In the genomic region with DNA sequence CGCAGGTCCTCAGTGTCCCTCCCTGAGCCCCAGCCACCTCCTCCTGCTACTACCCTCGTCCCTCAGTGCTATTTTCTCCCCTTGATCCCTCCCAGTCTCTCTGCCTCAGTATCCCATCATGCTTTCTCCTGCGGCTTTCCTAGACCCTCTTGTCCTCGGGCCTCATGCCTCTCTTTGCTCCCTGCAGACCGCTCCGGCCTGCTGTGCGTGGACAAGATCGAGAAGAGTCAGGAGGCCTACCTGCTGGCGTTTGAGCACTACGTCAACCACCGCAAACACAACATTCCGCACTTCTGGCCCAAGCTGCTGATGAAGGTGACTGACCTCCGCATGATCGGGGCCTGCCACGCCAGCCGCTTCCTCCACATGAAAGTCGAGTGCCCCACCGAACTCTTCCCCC, we compare ENCODE assay signal across 17 mouse cellular contexts. TPM values are rescaled to one million over a fixed set of nuclear protein-coding genes. Genes with fewer than 3 reads are reported as not detected.
A peak's percentile ranks its signal among the peaks of the same experiment; 100 is the strongest.
DNase-seq lines count a peak whose midpoint lies in the region; ATAC-seq and TF ChIP-seq lines count a peak whose summit lies in the region.
"Had no signal": no experiment of that assay in that cellular context is flagged by ENCODE, and none has a peak within 500 bp of the region (broad histone marks: within the 10 kb centered on the region; RNA-seq: fewer than 3 reads in every experiment).

No protein-coding gene starts in this region.

- 76% methylated on average over 18 of the region's 18 CpGs for WGBS in heart, embryonic 15.5 days
- WGBS in lung, embryonic 15.5 days: 68% methylated on average over 18 of the region's 18 CpGs
- WGBS in lung, adult 2 months: 78% methylated on average over 18 of the region's 18 CpGs
- 79% methylated on average over 18 of the region's 18 CpGs for WGBS in stomach, embryonic 16.5 days

- ATAC-seq in heart, embryonic 15.5 days (replicated peaks; ENCODE audit: insufficient number of reproducible peaks, insufficient read depth, low FRiP score, low read depth): no peak
- no peak for ATAC-seq in lung, embryonic 15.5 days (ENCODE audit: borderline replicate concordance, extremely low read depth, low FRiP score, low TSS enrichment)
- ATAC-seq in stomach, embryonic 16.5 days (ENCODE audit: insufficient read depth, low FRiP score): no peak
- ATAC-seq: forebrain, embryonic 15.5 days had no signal

- TF ChIP-seq POLR2A in lung, adult 2 months (IDR thresholded peaks at IDR 0.05; ENCODE audit: borderline replicate concordance, extremely low read depth, low read depth, low read length): no peak

- no peak overlapping the region for H3K4me3 ChIP-seq in heart, embryonic 15.5 days
- H3K4me3 ChIP-seq in lung, embryonic 15.5 days: no peak overlapping the region
- no peak overlapping the region for H3K4me3 ChIP-seq in lung, adult 2 months (replicated peaks; ENCODE audit: extremely low read depth, low read depth, low read length)
- H3K4me3 ChIP-seq in stomach, embryonic 16.5 days (replicated peaks; ENCODE audit: low read length): no peak overlapping the region
- H3K4me3 ChIP-seq: forebrain, embryonic 15.5 days; limb, embryonic 12.5 days; midbrain, embryonic 10.5 days had no signal

- no peak overlapping the region for H3K4me2 ChIP-seq in heart, embryonic 15.5 days
- no peak overlapping the region for H3K4me2 ChIP-seq in lung, embryonic 15.5 days
- no peak overlapping the region for H3K4me2 ChIP-seq in stomach, embryonic 16.5 days (ENCODE audit: low read depth, low read length)
- H3K4me2 ChIP-seq: forebrain, embryonic 15.5 days; limb, embryonic 12.5 days had no signal

- peak overlapping the region; percentile 16; the same call in 1 of the 2 replicates for H3K27ac ChIP-seq in heart, embryonic 15.5 days
- peak overlapping the region; percentile 77; the same call in 1 of the 2 replicates for H3K27ac ChIP-seq in lung, embryonic 15.5 days
- H3K27ac ChIP-seq in stomach, embryonic 16.5 days (ENCODE audit: low read length): peak overlapping the region; percentile 82; the same call in 1 of the 2 replicates
- H3K27ac ChIP-seq: limb, embryonic 12.5 days; midbrain, embryonic 10.5 days had no signal

- H3K27me3 ChIP-seq in heart, embryonic 15.5 days: no peaks in the 10 kb centered on the region
- no peaks in the 10 kb centered on the region for H3K27me3 ChIP-seq in lung, embryonic 15.5 days
- H3K27me3 ChIP-seq in stomach, embryonic 16.5 days (ENCODE audit: control insufficient read depth, insufficient read depth, low read length): no peaks in the 10 kb centered on the region
- H3K27me3 ChIP-seq: CH12.LX; forebrain, embryonic 15.5 days; limb, embryonic 12.5 days had no signal

- H3K36me3 ChIP-seq in heart, embryonic 15.5 days: peaks cover 58% of the 10 kb centered on the region
- peaks cover 50% of the 10 kb centered on the region for H3K36me3 ChIP-seq in lung, embryonic 15.5 days
- peaks cover 24% of the 10 kb centered on the region for H3K36me3 ChIP-seq in stomach, embryonic 16.5 days (ENCODE audit: control insufficient read depth, insufficient read depth, low read length)

- intact Hi-C loops in heart, postnatal 10 days (cut with DNase I): no loop called here

- TF ChIP-seq CTCF in lung, adult 2 months (IDR thresholded peaks at IDR 0.05; ENCODE audit: insufficient read depth, low read length): no peak

- no peak overlapping the region for H3K9ac ChIP-seq in heart, embryonic 15.5 days
- no peak overlapping the region for H3K9ac ChIP-seq in lung, embryonic 15.5 days
- peak overlapping the region; percentile 16; the same call in 1 of the 2 replicates for H3K9ac ChIP-seq in stomach, embryonic 16.5 days (ENCODE audit: low read length)
- H3K9ac ChIP-seq: forebrain, embryonic 15.5 days; limb, embryonic 12.5 days had no signal

- H3K4me1 ChIP-seq in heart, embryonic 15.5 days (replicated peaks): peaks cover 60% of the 10 kb centered on the region
- peaks cover 71% of the 10 kb centered on the region for H3K4me1 ChIP-seq in lung, embryonic 15.5 days
- peaks cover 17% of the 10 kb centered on the region for H3K4me1 ChIP-seq in lung, adult 2 months (ENCODE audit: control insufficient read depth, insufficient read depth, low read length)
- H3K4me1 ChIP-seq in stomach, embryonic 16.5 days (ENCODE audit: control insufficient read depth, insufficient read depth, low read length): peaks cover 50% of the 10 kb centered on the region

- H3K9me3 ChIP-seq in heart, embryonic 15.5 days (replicated peaks): no peaks in the 10 kb centered on the region
- H3K9me3 ChIP-seq in lung, embryonic 15.5 days: no peaks in the 10 kb centered on the region
- no peaks in the 10 kb centered on the region for H3K9me3 ChIP-seq in stomach, embryonic 16.5 days (replicated peaks; ENCODE audit: control insufficient read depth, low read length)
- H3K9me3 ChIP-seq: forebrain, embryonic 15.5 days; limb, embryonic 12.5 days; midbrain, embryonic 10.5 days had no signal

- DNase-seq in adrenal gland, postnatal 14 days: peak; percentile 8
- no peak for DNase-seq in adrenal gland, adult 2 months
- DNase-seq in heart, postnatal 10 days: no peak
- DNase-seq in lung, adult 2 months: no peak
- no peak for DNase-seq in left cerebral cortex, adult 11 months (ENCODE audit: low spot score)
- DNase-seq: adrenal gland, postnatal 36 days; heart, postnatal 4 days; kidney, postnatal 25 days; right cerebral cortex, postnatal 14 days; thymus, adult 2 months had no signal

RNA-seq across cellular contexts. Expression of a gene that starts 11.0 kb away (rescaled TPM):
- total RNA-seq in adrenal gland, postnatal 14 days (2021): 32.9 and 51.0 TPM in 2 replicates
- total RNA-seq in adrenal gland, adult 2 months (2021): 100 to 1,000 TPM; 135 to 155 TPM
- polyA plus RNA-seq in adrenal gland, adult 2 months (2012; rRNA removed): 404 and 577 TPM in 2 replicates
- polyA plus RNA-seq in heart, embryonic 15.5 days (2015; fragmentation: Nextera tagmentation; extraction: Ambion mirVana): 7.0 and 7.5 TPM in 2 replicates
- 10 to 100 TPM; 31.1 to 32.7 TPM for total RNA-seq in heart, postnatal 10 days (2021)
- 1.0 and 1.5 TPM in 2 replicates for polyA plus RNA-seq in lung, embryonic 15.5 days (2015; fragmentation: Nextera tagmentation; extraction: Ambion mirVana)
- polyA plus RNA-seq in lung, adult 2 months (2012; rRNA removed): 213 and 329 TPM in 2 replicates
- 2.6 and 4.1 TPM in 2 replicates for polyA plus RNA-seq in stomach, embryonic 16.5 days (2015; fragmentation: Nextera tagmentation; extraction: Ambion mirVana)

RNA-seq across cellular contexts. Expression of a gene that starts 23.7 kb away (rescaled TPM):
- 106 and 124 TPM in 2 replicates for total RNA-seq in adrenal gland, postnatal 14 days (2021)
- total RNA-seq in adrenal gland, adult 2 months (2021): 10 to 100 TPM; 84.6 to 86.1 TPM
- polyA plus RNA-seq in adrenal gland, adult 2 months (2012; rRNA removed): 105 and 132 TPM in 2 replicates
- polyA plus RNA-seq in heart, embryonic 15.5 days (2015; fragmentation: Nextera tagmentation; extraction: Ambion mirVana): 34.8 and 39.5 TPM in 2 replicates
- 100 to 1,000 TPM; 172 to 190 TPM for total RNA-seq in heart, postnatal 10 days (2021)
- polyA plus RNA-seq in lung, embryonic 15.5 days (2015; fragmentation: Nextera tagmentation; extraction: Ambion mirVana): 35.6 and 35.8 TPM in 2 replicates
- 142 and 159 TPM in 2 replicates for polyA plus RNA-seq in lung, adult 2 months (2012; rRNA removed)
- polyA plus RNA-seq in stomach, embryonic 16.5 days (2015; fragmentation: Nextera tagmentation; extraction: Ambion mirVana): 32.9 and 37.8 TPM in 2 replicates

RNA-seq across cellular contexts. Expression of a gene that starts 31.2 kb away (rescaled TPM):
- total RNA-seq in adrenal gland, postnatal 14 days (2021): 88.5 and 88.7 TPM in 2 replicates
- 10 to 100 TPM; 80.9 to 98.0 TPM for total RNA-seq in adrenal gland, adult 2 months (2021)
- polyA plus RNA-seq in adrenal gland, adult 2 months (2012; rRNA removed): 63.2 and 65.0 TPM in 2 replicates
- 15.5 and 17.2 TPM in 2 replicates for polyA plus RNA-seq in heart, embryonic 15.5 days (2015; fragmentation: Nextera tagmentation; extraction: Ambion mirVana)
- total RNA-seq in heart, postnatal 10 days (2021): 10 to 100 TPM; 70.3 to 83.4 TPM
- polyA plus RNA-seq in lung, embryonic 15.5 days (2015; fragmentation: Nextera tagmentation; extraction: Ambion mirVana): 21.1 and 21.2 TPM in 2 replicates
- 39.0 and 54.3 TPM in 2 replicates for polyA plus RNA-seq in lung, adult 2 months (2012; rRNA removed)
- 18.0 and 18.4 TPM in 2 replicates for polyA plus RNA-seq in stomach, embryonic 16.5 days (2015; fragmentation: Nextera tagmentation; extraction: Ambion mirVana)

RNA-seq across cellular contexts. Expression of a gene that starts 34.9 kb away (rescaled TPM):
- 47.4 and 55.5 TPM in 2 replicates for total RNA-seq in adrenal gland, postnatal 14 days (2021)
- total RNA-seq in adrenal gland, adult 2 months (2021): 10 to 100 TPM; 45.3 to 55.1 TPM
- polyA plus RNA-seq in adrenal gland, adult 2 months (2012; rRNA removed): 74.3 and 99.6 TPM in 2 replicates
- 33.5 and 43.0 TPM in 2 replicates for polyA plus RNA-seq in heart, embryonic 15.5 days (2015; fragmentation: Nextera tagmentation; extraction: Ambion mirVana)
- total RNA-seq in heart, postnatal 10 days (2021): 10 to 100 TPM; 44.9 to 52.1 TPM
- polyA plus RNA-seq in lung, embryonic 15.5 days (2015; fragmentation: Nextera tagmentation; extraction: Ambion mirVana): 51.9 and 53.0 TPM in 2 replicates
- 45.0 and 55.1 TPM in 2 replicates for polyA plus RNA-seq in lung, adult 2 months (2012; rRNA removed)
- 42.2 and 44.2 TPM in 2 replicates for polyA plus RNA-seq in stomach, embryonic 16.5 days (2015; fragmentation: Nextera tagmentation; extraction: Ambion mirVana)

RNA-seq across cellular contexts. Expression of a gene that starts 40.6 kb away (rescaled TPM):
- total RNA-seq in adrenal gland, postnatal 14 days (2021): 37.8 and 38.8 TPM in 2 replicates
- total RNA-seq in adrenal gland, adult 2 months (2021): 10 to 100 TPM; 30.0 to 32.3 TPM
- 27.9 and 30.2 TPM in 2 replicates for polyA plus RNA-seq in adrenal gland, adult 2 months (2012; rRNA removed)
- polyA plus RNA-seq in heart, embryonic 15.5 days (2015; fragmentation: Nextera tagmentation; extraction: Ambion mirVana): 21.3 and 27.6 TPM in 2 replicates
- total RNA-seq in heart, postnatal 10 days (2021): 10 to 100 TPM; 29.0 to 29.7 TPM
- 35.7 and 37.9 TPM in 2 replicates for polyA plus RNA-seq in lung, embryonic 15.5 days (2015; fragmentation: Nextera tagmentation; extraction: Ambion mirVana)
- 33.6 and 37.9 TPM in 2 replicates for polyA plus RNA-seq in lung, adult 2 months (2012; rRNA removed)
- 25.1 and 26.3 TPM in 2 replicates for polyA plus RNA-seq in stomach, embryonic 16.5 days (2015; fragmentation: Nextera tagmentation; extraction: Ambion mirVana)

Comparison
In these comparisons a context has a peak if more than half of its experiments do, and no peak if none do; other contexts are left out.
1. RNA of a gene that starts 11.0 kb away (polyA plus RNA-seq): 404 to 577 TPM in adrenal gland, adult 2 months and 213 to 329 TPM in lung, adult 2 months; 7.0 to 7.5 TPM in heart, embryonic 15.5 days, 2.6 to 4.1 TPM in stomach, embryonic 16.5 days and 1.0 to 1.5 TPM in lung, embryonic 15.5 days; every median in the first group is over 10 times any median in the second.
2. H3K27ac ChIP-seq: peak in every context shown above with its lines; median percentile 82 in stomach, embryonic 16.5 days; 77 in lung, embryonic 15.5 days; 16 in heart, embryonic 15.5 days.